Mouse (Mus musculus): Measurements from ENCODE around the gene Safb.

Gene Safb

DNA sequence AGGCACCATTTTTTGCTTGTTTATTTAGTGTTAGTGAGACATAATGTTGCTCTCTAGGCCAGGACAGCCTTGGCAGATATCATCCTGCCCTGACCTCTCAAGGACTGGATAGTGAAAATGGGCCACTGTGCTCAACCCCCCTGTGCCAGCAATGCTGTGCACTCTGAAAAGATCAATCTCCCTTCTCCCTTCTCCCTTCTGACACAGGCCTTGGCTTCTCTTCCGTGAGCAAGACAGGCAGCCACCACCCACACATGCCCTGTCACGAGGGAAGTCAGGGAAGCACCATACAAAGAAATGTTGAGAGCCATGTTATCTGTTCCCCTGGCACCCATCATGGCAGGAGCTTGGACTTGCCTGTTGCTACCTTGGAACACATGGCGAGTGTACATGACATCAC is 70.7 kb downstream of the Safb start:
- no peak for DNase-seq

Measured in right cerebral cortex, postnatal 14 days (tissue).